Mouse (Mus musculus) kidney, embryonic 14.5 days (tissue): ENCODE measurements around the gene Olfr657. TPM values are rescaled to one million over a fixed set of nuclear protein-coding genes. Genes with fewer than 3 reads are reported as not detected.

Source experiments
- ATAC-seq: fragments of 200-750 bp; cut with Nextera tagmentation; 2 replicates; pipeline ENCODE4 v1.8.0; 2017; ENCODE audit warnings: moderate number of reproducible peaks, mild to moderate bottlenecking, moderate TSS enrichment, moderate library complexity; ENCODE audit not compliant: low FRiP score, low TSS enrichment
- H3K27ac ChIP-seq: fragments of 300-500 bp; sonication (generic); 2 replicates; pipeline ENCODE4 v1.5.1; 2014; ENCODE audit warnings: low read depth, mild to moderate bottlenecking, low read length, moderate library complexity, mixed read lengths
- H3K27me3 ChIP-seq: fragments of 300-500 bp; sonication (generic); 2 replicates; pipeline ENCODE4 v1.6.1; 2014; ENCODE audit warnings: mild to moderate bottlenecking, low read length; ENCODE audit not compliant: control insufficient read depth, insufficient read depth
- H3K36me3 ChIP-seq: fragments of 300-500 bp; sonication (generic); 2 replicates; pipeline ENCODE4 v1.6.1; 2014; ENCODE audit warnings: low read length, mixed read lengths; ENCODE audit not compliant: control insufficient read depth, insufficient read depth
- H3K4me1 ChIP-seq: fragments of 300-500 bp; sonication (generic); 2 replicates; pipeline ENCODE4 v1.6.1; 2014; ENCODE audit warnings: low read length, mixed read lengths; ENCODE audit not compliant: control insufficient read depth, insufficient read depth
- H3K4me2 ChIP-seq: fragments of 300-500 bp; sonication (generic); replicated peaks from 2 replicates; pipeline ENCODE4 v1.6.1; 2014; ENCODE audit warnings: low read depth, mild to moderate bottlenecking, low read length
- H3K4me3 ChIP-seq: fragments of 300-500 bp; sonication (generic); 2 replicates; pipeline ENCODE4 v1.5.1; 2014; ENCODE audit warnings: mild to moderate bottlenecking, low read length
- H3K9ac ChIP-seq: fragments of 300-500 bp; sonication (generic); 2 replicates; pipeline ENCODE4 v1.6.1; 2014; ENCODE audit warnings: low read depth, mild to moderate bottlenecking, low read length, moderate library complexity
- H3K9me3 ChIP-seq: fragments of 300-500 bp; sonication (generic); 2 replicates; pipeline ENCODE4 v1.6.1; 2016; ENCODE audit warnings: low read length; ENCODE audit not compliant: control insufficient read depth
- WGBS: fragments of 180-500 bp; shearing (Covaris S2); extraction: QIAGEN DNeasy Blood & Tissue Kit; methylation state at CpG from one replicate; pipeline ENCODE4 v1.1.7; 2014; 5-methylcytosine and 5-hydroxymethylcytosine counted together
- polyA plus RNA-seq: library from polyadenylated mRNA; unstranded; fragments of >200 nt; fragmentation: Nextera tagmentation; extraction: Ambion mirVana; gene quantifications from 2 replicates; pipeline ENCODE4 v1.2.1, GENCODE M21; 2014

Olfr657 gene
- not detected in 2 replicates for polyA plus RNA-seq

DNA sequence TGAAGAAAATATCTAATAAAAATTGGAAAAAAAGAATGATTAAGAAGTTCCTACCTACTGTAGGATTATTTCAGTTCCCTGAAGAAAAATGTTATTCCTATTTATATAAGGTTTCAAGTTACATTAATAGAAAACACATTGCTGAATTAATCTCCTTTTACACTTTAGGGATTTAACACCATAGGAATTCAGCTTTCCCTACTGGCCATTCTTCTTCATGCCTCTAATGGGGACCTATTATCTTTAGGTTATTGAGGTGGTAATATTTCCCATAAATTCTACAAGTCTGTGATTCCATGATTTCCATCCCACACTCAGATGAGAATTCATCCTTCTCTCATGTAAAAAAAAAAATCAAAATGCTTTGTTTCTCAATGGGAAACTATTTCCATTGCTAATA is at the start of gene Olfr657:
Olfr657 (plus strand) TSS at position 301 of the 400 bp plus-strand sequence.
- H3K9me3 ChIP-seq = no peaks in the 10 kb centered on the region
- no peak for ATAC-seq
- H3K27me3 ChIP-seq = no peaks in the 10 kb centered on the region
- no peak within 1 kb of the TSS for H3K4me2 ChIP-seq
- H3K4me1 ChIP-seq = no peaks in the 10 kb centered on the region
- H3K27ac ChIP-seq = no peak within 1 kb of the TSS
- H3K9ac ChIP-seq = no peak within 1 kb of the TSS
- H3K36me3 ChIP-seq = no peaks in the 10 kb centered on the region
- H3K4me3 ChIP-seq = no peak within 1 kb of the TSS

DNA sequence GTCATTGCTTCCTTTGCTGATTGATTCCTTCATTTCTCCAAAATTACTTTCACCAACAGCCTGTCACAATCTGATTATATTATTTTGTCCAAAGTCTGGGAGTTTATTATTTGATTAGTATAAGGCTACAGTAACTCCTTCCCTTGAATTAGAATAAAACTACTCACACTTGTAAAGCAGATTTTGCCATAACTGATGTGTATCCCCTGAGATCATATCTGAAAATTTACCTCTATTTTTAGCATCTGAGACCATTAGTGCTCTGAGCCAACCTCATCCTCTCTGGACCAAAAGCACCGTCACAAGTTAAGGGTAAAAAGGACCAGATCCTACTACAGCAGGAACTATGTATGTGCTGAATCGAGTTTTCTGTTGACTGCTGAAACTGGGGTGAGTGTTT is 47.6 kb upstream of the Olfr657 start, which contains the start of gene Olfr653:
Olfr653 (plus strand) TSS at position 301 of the 400 bp plus-strand sequence.
- H3K4me1 ChIP-seq = no peaks in the 10 kb centered on the region
- no peak within 1 kb of the TSS for H3K4me3 ChIP-seq
- WGBS = 77% methylated on average over 2 of the region's 2 CpGs
- H3K4me2 ChIP-seq = no peak within 1 kb of the TSS
- no peaks in the 10 kb centered on the region for H3K27me3 ChIP-seq
- no peak within 1 kb of the TSS for H3K27ac ChIP-seq
- no peak for ATAC-seq
- H3K9ac ChIP-seq = no peak within 1 kb of the TSS
- no peaks in the 10 kb centered on the region for H3K36me3 ChIP-seq
- no peaks in the 10 kb centered on the region for H3K9me3 ChIP-seq

DNA sequence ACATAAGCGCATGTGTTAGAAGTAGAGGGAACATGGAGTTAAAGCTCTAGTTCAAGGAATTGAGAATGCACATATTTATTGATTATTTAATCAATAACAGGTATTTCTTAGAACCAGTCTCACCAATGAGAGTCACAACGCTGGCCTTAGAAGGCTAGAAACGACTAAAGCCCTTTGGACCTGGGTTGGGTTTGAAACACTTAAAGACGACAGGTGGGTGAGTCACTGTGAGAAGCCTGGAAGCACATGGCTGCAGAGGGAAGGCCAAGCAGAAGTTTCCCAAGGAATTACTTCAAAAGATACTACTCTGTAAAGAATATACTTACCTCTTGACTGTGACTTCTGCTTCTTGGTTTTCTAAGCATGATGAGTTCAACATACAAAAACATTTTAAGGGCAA is 43.7 kb upstream of the Olfr657 start:
- Histone ChIP-seq H3K4me2 (no peak overlapping the region), H3K9ac (no peak overlapping the region), H3K4me3 (no peak overlapping the region), H3K27me3 (no peaks in the 10 kb centered on the region), H3K27ac (no peak overlapping the region), H3K9me3 (no peaks in the 10 kb centered on the region), H3K4me1 (no peaks in the 10 kb centered on the region), H3K36me3 (no peaks in the 10 kb centered on the region)
- 95% methylated on average over 4 of the region's 4 CpGs for WGBS
- no peak for ATAC-seq

DNA sequence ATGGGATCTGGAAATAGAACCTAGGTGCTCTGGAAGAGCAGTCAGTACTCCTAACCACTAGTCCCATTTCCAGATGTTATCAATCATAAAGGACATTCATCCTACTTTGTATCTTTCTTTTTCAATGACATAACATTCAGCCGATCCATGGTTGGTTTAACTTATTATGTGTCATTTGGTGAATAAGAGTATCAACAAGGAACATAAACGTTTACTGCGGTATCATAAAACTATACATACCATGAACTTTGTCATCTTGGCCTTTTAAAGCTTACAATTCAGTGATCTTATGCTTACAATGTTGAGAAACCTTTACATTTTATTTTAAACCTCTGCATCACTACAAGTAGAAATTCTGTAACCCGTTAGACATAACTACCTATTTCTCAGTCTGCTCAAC is 43.2 kb upstream of the Olfr657 start:
- no peak for ATAC-seq
- no peaks in the 10 kb centered on the region for H3K4me1 ChIP-seq
- no peak overlapping the region for H3K27ac ChIP-seq
- H3K27me3 ChIP-seq = no peaks in the 10 kb centered on the region
- no peak overlapping the region for H3K4me2 ChIP-seq
- no peak overlapping the region for H3K9ac ChIP-seq
- H3K9me3 ChIP-seq = no peaks in the 10 kb centered on the region
- no peaks in the 10 kb centered on the region for H3K36me3 ChIP-seq
- WGBS = 85% methylated on average over 4 of the region's 4 CpGs
- H3K4me3 ChIP-seq = no peak overlapping the region

DNA sequence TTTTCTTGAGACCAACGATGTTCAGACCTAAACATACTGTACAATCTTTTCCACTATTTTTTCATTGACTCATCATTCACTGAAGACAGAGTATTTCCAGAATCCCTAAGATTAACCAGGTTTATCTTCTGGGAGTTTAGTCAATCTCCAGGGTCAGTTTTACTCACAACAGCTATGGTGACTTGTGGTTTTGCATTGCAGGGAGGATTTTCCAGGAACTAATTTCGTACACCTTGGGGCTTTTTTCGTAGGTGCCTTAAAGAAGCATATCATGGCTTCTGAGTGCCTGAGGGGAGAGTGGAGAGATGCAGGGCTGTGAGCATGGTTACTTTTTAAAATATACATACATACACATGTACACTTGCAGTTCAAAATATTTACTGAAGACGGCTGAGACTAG is 37.9 kb upstream of the Olfr657 start, which contains the start of gene Olfr654:
Olfr654 (plus strand) TSS at position 301 of the 400 bp plus-strand sequence.
- Histone ChIP-seq H3K27ac (no peak within 1 kb of the TSS), H3K27me3 (no peaks in the 10 kb centered on the region), H3K9me3 (no peaks in the 10 kb centered on the region), H3K9ac (no peak within 1 kb of the TSS), H3K4me3 (no peak within 1 kb of the TSS), H3K36me3 (no peaks in the 10 kb centered on the region), H3K4me2 (no peak within 1 kb of the TSS), H3K4me1 (no peaks in the 10 kb centered on the region)
- no peak for ATAC-seq
- 93% methylated on average over 4 of the region's 4 CpGs for WGBS

DNA sequence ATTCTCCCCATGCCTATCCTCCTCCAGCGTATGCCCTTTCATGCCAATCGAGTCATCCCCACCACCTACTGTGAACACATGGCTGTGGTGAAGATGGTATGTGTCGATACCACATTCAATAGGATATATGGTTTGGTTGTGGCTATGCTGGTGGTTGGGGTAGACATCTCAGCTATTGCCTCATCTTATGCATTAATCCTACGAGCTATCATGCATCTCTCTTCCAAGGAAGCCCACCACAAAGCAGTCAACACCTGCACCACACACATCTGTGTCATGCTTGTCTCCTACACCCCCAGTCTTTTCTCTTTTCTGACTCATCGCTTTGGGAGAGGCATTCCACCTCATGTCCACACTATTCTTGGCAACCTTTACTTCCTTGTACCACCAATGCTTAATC is 36.3 kb upstream of the Olfr657 start:
- no peak overlapping the region for H3K9ac ChIP-seq
- H3K36me3 ChIP-seq = no peaks in the 10 kb centered on the region
- H3K4me2 ChIP-seq = no peak overlapping the region
- ATAC-seq = no peak
- no peaks in the 10 kb centered on the region for H3K27me3 ChIP-seq
- H3K4me1 ChIP-seq = no peaks in the 10 kb centered on the region
- no peak overlapping the region for H3K27ac ChIP-seq
- no peak overlapping the region for H3K4me3 ChIP-seq
- H3K9me3 ChIP-seq = no peaks in the 10 kb centered on the region
- WGBS = 83% methylated on average over 5 of the region's 5 CpGs

DNA sequence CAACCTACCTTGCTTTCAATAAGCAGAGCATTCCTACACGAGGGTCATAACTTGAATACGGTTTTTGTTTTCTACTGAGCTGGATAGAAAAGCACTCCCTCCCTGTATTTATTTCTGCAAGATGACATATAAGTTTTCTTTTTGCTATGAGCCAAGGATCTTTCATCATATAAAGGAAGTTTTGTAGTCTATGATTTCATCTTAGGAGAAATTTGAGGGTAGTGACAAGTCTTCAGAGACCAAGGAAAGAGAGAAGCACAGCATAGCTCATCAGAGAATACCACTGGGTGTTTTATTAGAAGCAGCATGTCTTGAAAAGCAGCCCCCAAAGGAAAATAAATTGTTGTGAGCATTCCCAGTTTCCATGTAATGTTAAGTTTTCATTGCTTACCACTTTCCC is 22.9 kb upstream of the Olfr657 start, which contains the start of gene Olfr655:
Olfr655 (minus strand) TSS at position 101 of the 400 bp plus-strand sequence.
- Histone ChIP-seq H3K9ac (no peak within 1 kb of the TSS), H3K27me3 (no peaks in the 10 kb centered on the region), H3K4me1 (no peaks in the 10 kb centered on the region), H3K27ac (no peak within 1 kb of the TSS), H3K4me2 (no peak within 1 kb of the TSS), H3K9me3 (no peaks in the 10 kb centered on the region), H3K36me3 (no peaks in the 10 kb centered on the region), H3K4me3 (no peak within 1 kb of the TSS)
- no peak for ATAC-seq
- 92% methylated on average over 2 of the region's 2 CpGs for WGBS

DNA sequence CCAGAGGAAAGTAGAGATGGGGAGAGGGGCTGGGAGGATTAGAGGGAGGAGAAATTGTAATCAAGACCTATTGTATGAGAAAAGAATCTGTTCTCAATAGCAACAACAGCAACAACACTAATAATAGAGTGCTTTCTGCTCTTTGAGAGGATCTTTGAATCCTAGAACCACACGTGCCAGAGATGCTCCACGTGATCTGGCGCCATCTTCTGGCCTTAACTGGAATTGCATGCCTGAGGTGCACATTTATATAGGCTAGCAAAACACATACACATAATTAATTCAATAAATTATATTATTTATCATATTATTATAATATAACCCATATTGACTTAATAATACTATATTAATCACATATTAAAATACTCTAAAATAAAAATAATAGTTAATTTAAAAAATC is 21.4 kb upstream of the Olfr657 start:
- H3K9me3 ChIP-seq = no peaks in the 10 kb centered on the region
- ATAC-seq = no peak
- 2% methylated on average over 3 of the region's 3 CpGs for WGBS

DNA sequence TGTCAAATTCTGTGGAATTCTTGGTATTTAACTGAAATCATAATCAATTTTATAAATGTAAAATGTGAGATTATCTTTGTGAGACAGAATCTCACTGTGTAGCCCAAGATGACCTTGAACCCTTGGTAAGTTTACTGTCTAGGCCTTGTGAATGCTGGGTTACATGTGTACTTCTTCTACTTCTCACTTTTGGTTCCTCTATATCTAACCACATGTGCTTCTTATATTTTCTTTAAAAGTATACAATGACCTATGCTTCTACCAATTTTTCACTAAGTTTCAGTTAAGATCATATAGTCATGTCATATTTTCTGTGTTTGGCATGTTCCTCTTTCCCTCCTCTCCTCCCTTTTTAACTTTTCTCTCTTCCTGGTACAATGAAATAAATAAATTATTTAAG is 19.9 kb upstream of the Olfr657 start:
- H3K36me3 ChIP-seq = no peaks in the 10 kb centered on the region
- no peak overlapping the region for H3K9ac ChIP-seq
- H3K9me3 ChIP-seq = no peaks in the 10 kb centered on the region
- H3K27me3 ChIP-seq = no peaks in the 10 kb centered on the region
- no peak overlapping the region for H3K4me2 ChIP-seq
- H3K4me3 ChIP-seq = no peak overlapping the region
- no peak overlapping the region for H3K27ac ChIP-seq
- no peaks in the 10 kb centered on the region for H3K4me1 ChIP-seq
- no peak for ATAC-seq

More for the DNA sequence above, 21.4 kb upstream of the Olfr657 start:
- Histone ChIP-seq H3K4me3 (no peak overlapping the region), H3K4me1 (no peaks in the 10 kb centered on the region), H3K27me3 (no peaks in the 10 kb centered on the region), H3K36me3 (no peaks in the 10 kb centered on the region), H3K4me2 (no peak overlapping the region), H3K27ac (no peak overlapping the region), H3K9ac (no peak overlapping the region)
